In genomic region chr2:48557123-48557522, GRCm38 (mm10) we compare ENCODE assay signal across 31 mouse cellular contexts.
DNase-seq lines count a peak whose midpoint lies in the region; ATAC-seq and TF ChIP-seq lines count a peak whose summit lies in the region.
"Had no signal": no experiment of that assay in that cellular context is flagged by ENCODE, and none has a peak within 500 bp of the region (broad histone marks: within the 10 kb centered on the region; RNA-seq: fewer than 3 reads in every experiment).

No protein-coding gene starts in this region.

- DNase-seq in heart, adult 2 months = no peak
- DNase-seq in heart, postnatal 10 days = no peak
- DNase-seq in lung, postnatal 0 days (ENCODE audit: low spot score) = no peak
- peak; percentile 24 for DNase-seq in lung, postnatal 25 days (ENCODE audit: low spot score)
- no peak for DNase-seq in cerebellum, adult 18-20 months
- no peak for DNase-seq in yolk sac, embryonic 10.5 days (ENCODE audit: low spot score)
- DNase-seq: adrenal gland, adult 2 months; adrenal gland, postnatal 14 days; B cell, adult 2 months; cerebellum, adult 11-12 months; cerebellum, adult 9-11 months; cerebellum, postnatal 25 days; embryo, embryonic 11 days; gastrocnemius, postnatal 10 days; heart, postnatal 14 days; heart, postnatal 4 days had no signal

- no peak overlapping the region for H3K4me3 ChIP-seq in heart, adult 2 months
- no peak overlapping the region for H3K4me3 ChIP-seq in brown adipose tissue, adult 24 weeks (ENCODE audit: insufficient read depth, low read depth, low read length)
- no peak overlapping the region for H3K4me3 ChIP-seq in lung, postnatal 0 days (ENCODE audit: low read depth, low read length)
- H3K4me3 ChIP-seq in midbrain, embryonic 15.5 days = no peak overlapping the region
- H3K4me3 ChIP-seq: embryonic facial prominence, embryonic 10.5 days; embryonic facial prominence, embryonic 13.5 days; erythroblast, embryonic 14.5 days; forebrain, embryonic 12.5 days; forebrain, embryonic 15.5 days; heart, embryonic 12.5 days; heart, embryonic 15.5 days had no signal

- H3K27ac ChIP-seq in heart, adult 2 months = peak overlapping the region; percentile 59
- H3K27ac ChIP-seq in brown adipose tissue, adult 24 weeks (replicated peaks; ENCODE audit: low read depth, low read length) = peak overlapping the region; percentile 34; the same call in 1 of the 2 replicates
- no peak overlapping the region for H3K27ac ChIP-seq in lung, postnatal 0 days (ENCODE audit: low read length)
- no peak overlapping the region for H3K27ac ChIP-seq in midbrain, embryonic 15.5 days
- H3K27ac ChIP-seq: embryonic facial prominence, embryonic 10.5 days; embryonic facial prominence, embryonic 13.5 days; forebrain, embryonic 12.5 days; forebrain, embryonic 15.5 days; heart, embryonic 15.5 days; hindbrain, embryonic 14.5 days; hindbrain, postnatal 0 days had no signal

- no peaks in the 10 kb centered on the region for H3K9me3 ChIP-seq in lung, postnatal 0 days (ENCODE audit: low read length)
- no peaks in the 10 kb centered on the region for H3K9me3 ChIP-seq in midbrain, embryonic 15.5 days
- H3K9me3 ChIP-seq: embryonic facial prominence, embryonic 10.5 days; embryonic facial prominence, embryonic 13.5 days; forebrain, embryonic 12.5 days; forebrain, embryonic 15.5 days; G1E; heart, embryonic 12.5 days; heart, embryonic 15.5 days had no signal

- no peaks in the 10 kb centered on the region; the same call in 1 of the 2 replicates for H3K4me1 ChIP-seq in heart, adult 2 months (ENCODE audit: control insufficient read depth, insufficient read depth, low read length)
- H3K4me1 ChIP-seq in brown adipose tissue, adult 24 weeks (ENCODE audit: control insufficient read depth, insufficient read depth, insufficient read length, low read length) = peaks cover 9% of the 10 kb centered on the region; the same call in 1 of the 2 replicates
- H3K4me1 ChIP-seq in lung, postnatal 0 days (ENCODE audit: insufficient read depth, low read depth, low read length) = no peaks in the 10 kb centered on the region
- no peaks in the 10 kb centered on the region for H3K4me1 ChIP-seq in midbrain, embryonic 15.5 days
- H3K4me1 ChIP-seq: embryonic facial prominence, embryonic 10.5 days; embryonic facial prominence, embryonic 13.5 days; forebrain, embryonic 12.5 days; forebrain, embryonic 15.5 days; heart, embryonic 12.5 days; heart, embryonic 15.5 days had no signal

- intact Hi-C loops in heart, adult 2 months (cut with DNase I) = loop anchor here (1.0 to 2.0 kb wide), 2 partner anchors 16 to 176 kb away; no protein-coding TSS in a partner anchor
- intact Hi-C loops in heart, postnatal 10 days (cut with DNase I) = no loop called here

- no peak for TF ChIP-seq POLR2A in heart, adult 2 months (IDR thresholded peaks at IDR 0.05; ENCODE audit: insufficient read depth, low read depth, low read length)

- no peak overlapping the region for H3K9ac ChIP-seq in heart, adult 2 months (ENCODE audit: low read depth, low read length)
- H3K9ac ChIP-seq in lung, postnatal 0 days (replicated peaks; ENCODE audit: low read depth) = no peak overlapping the region
- H3K9ac ChIP-seq in midbrain, embryonic 15.5 days = no peak overlapping the region
- H3K9ac ChIP-seq: embryonic facial prominence, embryonic 13.5 days; forebrain, embryonic 12.5 days; forebrain, embryonic 15.5 days; heart, embryonic 12.5 days; heart, embryonic 15.5 days; hindbrain, embryonic 14.5 days had no signal

- no peaks in the 10 kb centered on the region for H3K79me2 ChIP-seq in heart, adult 2 months (replicated peaks; ENCODE audit: control insufficient read depth, insufficient read depth, low read length)

- no peak for TF ChIP-seq CTCF in heart, adult 2 months (IDR thresholded peaks at IDR 0.05)
- no peak for TF ChIP-seq CTCF in lung, postnatal 0 days (IDR thresholded peaks at IDR 0.05)

- H3K36me3 ChIP-seq in heart, adult 2 months (ENCODE audit: control insufficient read depth, insufficient read depth, low read length) = peaks cover 8% of the 10 kb centered on the region
- H3K36me3 ChIP-seq in lung, postnatal 0 days (ENCODE audit: insufficient read depth, low read length) = no peaks in the 10 kb centered on the region
- no peaks in the 10 kb centered on the region for H3K36me3 ChIP-seq in midbrain, embryonic 15.5 days (replicated peaks)
- H3K36me3 ChIP-seq: embryonic facial prominence, embryonic 10.5 days; embryonic facial prominence, embryonic 13.5 days; forebrain, embryonic 12.5 days; forebrain, embryonic 15.5 days; G1E; heart, embryonic 12.5 days; heart, embryonic 15.5 days had no signal

- H3K27me3 ChIP-seq in heart, adult 2 months (ENCODE audit: control insufficient read depth, insufficient read depth, low read length) = no peaks in the 10 kb centered on the region
- no peaks in the 10 kb centered on the region for H3K27me3 ChIP-seq in lung, postnatal 0 days (replicated peaks; ENCODE audit: insufficient read depth, low read length)
- H3K27me3 ChIP-seq in midbrain, embryonic 15.5 days (replicated peaks) = no peaks in the 10 kb centered on the region
- H3K27me3 ChIP-seq: CH12.LX; embryonic facial prominence, embryonic 13.5 days; forebrain, embryonic 12.5 days; forebrain, embryonic 15.5 days; heart, embryonic 12.5 days; heart, embryonic 15.5 days; Patski had no signal

- no peak for TF ChIP-seq EP300 in heart, adult 2 months (IDR thresholded peaks at IDR 0.05; ENCODE audit: insufficient read depth, low read depth, low read length)
- TF ChIP-seq EP300 in lung, postnatal 0 days (IDR thresholded peaks at IDR 0.05) = peak; percentile 31; the same call in 1 of the 2 replicates

- ATAC-seq in lung, postnatal 0 days = peak; percentile 9; the same call in 1 of the 2 replicates
- no peak for ATAC-seq in midbrain, embryonic 15.5 days (replicated peaks)
- ATAC-seq: forebrain, embryonic 15.5 days; hindbrain, postnatal 0 days; inflammation-experienced regulatory T-cells, adult 6 months; Patski had no signal

- no peak overlapping the region for H3K4me2 ChIP-seq in lung, postnatal 0 days (replicated peaks; ENCODE audit: low read depth, low read length)
- no peak overlapping the region for H3K4me2 ChIP-seq in midbrain, embryonic 15.5 days
- H3K4me2 ChIP-seq: embryonic facial prominence, embryonic 13.5 days; forebrain, embryonic 12.5 days; forebrain, embryonic 15.5 days; heart, embryonic 12.5 days; heart, embryonic 15.5 days; hindbrain, embryonic 14.5 days had no signal

Comparison
In these comparisons a context has a peak if more than half of its experiments do, and no peak if none do; other contexts are left out.
1. H3K27ac ChIP-seq: peak in heart, adult 2 months (single experiment) and brown adipose tissue, adult 24 weeks (single experiment); none in lung, postnatal 0 days (single experiment) and midbrain, embryonic 15.5 days (single experiment).